Mouse (Mus musculus): ENCODE measurements around the gene Nepro.
A peak's percentile ranks its signal among the peaks of the same experiment; 100 is the strongest.

Gene Nepro

GRCm38 (mm10) chr16:44724083-44724787, at the start of gene Nepro:
Gene Nepro (plus strand): TSS chr16:44724301.
- DNase-seq (ENCODE audit: low read depth, low spot score), result peak; percentile 95

- no peak for DNase-seq (ENCODE audit: low read depth, low spot score)
Measured at GRCm38 (mm10) chr16:44676357-44676756, 47.7 kb upstream of the Nepro start.

- DNase-seq (ENCODE audit: low read depth, low spot score), result no peak
Measured at GRCm38 (mm10) chr16:44679082-44679481, 45.0 kb upstream of the Nepro start.

- peak; percentile 32 for DNase-seq (ENCODE audit: low read depth, low spot score)
Measured at GRCm38 (mm10) chr16:44679503-44679971, 44.6 kb upstream of the Nepro start.

GRCm38 (mm10) chr16:44680756-44681498, 43.2 kb upstream of the Nepro start:
- DNase-seq (ENCODE audit: low read depth, low spot score), result no peak

GRCm38 (mm10) chr16:44684646-44685045, 39.5 kb upstream of the Nepro start:
- no peak for DNase-seq (ENCODE audit: low read depth, low spot score)

GRCm38 (mm10) chr16:44685401-44685800, 38.7 kb upstream of the Nepro start:
- DNase-seq (ENCODE audit: low read depth, low spot score), result no peak

GRCm38 (mm10) chr16:44686991-44687718, 36.9 kb upstream of the Nepro start:
- no peak for DNase-seq (ENCODE audit: low read depth, low spot score)

GRCm38 (mm10) chr16:44687719-44688420, 36.2 kb upstream of the Nepro start:
- no peak for DNase-seq (ENCODE audit: low read depth, low spot score)

GRCm38 (mm10) chr16:44688507-44688906, 35.6 kb upstream of the Nepro start:
- no peak for DNase-seq (ENCODE audit: low read depth, low spot score)

- DNase-seq (ENCODE audit: low read depth, low spot score), result no peak
Measured at GRCm38 (mm10) chr16:44690501-44690900, 33.6 kb upstream of the Nepro start.

- no peak for DNase-seq (ENCODE audit: low read depth, low spot score)
Measured at GRCm38 (mm10) chr16:44691066-44691465, 33.0 kb upstream of the Nepro start.

GRCm38 (mm10) chr16:44691561-44692141, 32.5 kb upstream of the Nepro start:
- peak; percentile 21 for DNase-seq (ENCODE audit: low read depth, low spot score)

- no peak for DNase-seq (ENCODE audit: low read depth, low spot score)
Measured at GRCm38 (mm10) chr16:44692541-44692940, 31.6 kb upstream of the Nepro start.

- peak; percentile 71 for DNase-seq (ENCODE audit: low read depth, low spot score)
Measured at GRCm38 (mm10) chr16:44693695-44694094, 30.4 kb upstream of the Nepro start.

GRCm38 (mm10) chr16:44695214-44695858, 28.8 kb upstream of the Nepro start:
- no peak for DNase-seq (ENCODE audit: low read depth, low spot score)

GRCm38 (mm10) chr16:44695859-44696620, 28.1 kb upstream of the Nepro start:
- no peak for DNase-seq (ENCODE audit: low read depth, low spot score)

GRCm38 (mm10) chr16:44697473-44698205, 26.5 kb upstream of the Nepro start:
- DNase-seq (ENCODE audit: low read depth, low spot score), result no peak

GRCm38 (mm10) chr16:44701155-44701554, 22.9 kb upstream of the Nepro start:
- DNase-seq (ENCODE audit: low read depth, low spot score), result no peak
